Mouse (Mus musculus): ENCODE measurements around the gene Ankle1.

DNA sequence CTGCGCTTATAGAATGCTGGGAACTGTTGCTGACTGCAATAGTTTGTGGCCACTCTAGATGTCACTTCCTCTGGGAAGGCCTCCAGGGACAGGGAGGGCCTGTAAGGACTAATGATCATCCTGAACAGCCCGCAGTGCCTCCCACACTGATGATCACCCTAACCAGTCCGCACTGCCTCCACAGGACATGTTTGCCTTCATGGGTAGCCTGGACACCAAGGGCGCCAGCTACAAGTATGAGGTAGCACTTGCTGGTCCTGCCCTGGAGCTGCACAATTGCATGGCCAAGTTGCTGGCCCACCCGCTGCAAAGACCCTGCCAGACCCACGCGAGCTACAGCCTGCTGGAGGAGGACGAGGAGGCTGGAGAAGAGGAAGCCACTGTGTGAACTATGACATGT lies 1.8 kb upstream of the Ankle1 start:
- TF ChIP-seq CTCF (IDR thresholded peaks at IDR 0.05; ENCODE audit: control insufficient read depth, insufficient read depth, low read length) (no peak), POLR2A (IDR thresholded peaks at IDR 0.05; ENCODE audit: borderline replicate concordance, control insufficient read depth, low read depth, low read length) (no peak)
